Mouse (Mus musculus) ovary, postnatal 14 days (tissue): ENCODE measurements around the gene Glrx3.
"Not testable (repeated sequence)": the region's sequence is repeated elsewhere in the genome, so short reads cannot be mapped to it uniquely, and the experiment has no call there.

Experiments
- DNase-seq: peaks from one replicate; pipeline ENCODE4 v3.0.0; 2022; ENCODE audit warnings: low spot score

The Glrx3 gene

GRCm38 (mm10) chr7:137437440-137438178 is at the start of gene Glrx3:
Glrx3 (plus strand) TSS chr7:137437614.
- DNase-seq: peak; percentile 90

GRCm38 (mm10) chr7:137387863-137388262 is 49.6 kb upstream of the Glrx3 start:
- no peak for DNase-seq

GRCm38 (mm10) chr7:137395421-137395820 is 42.0 kb upstream of the Glrx3 start:
- DNase-seq: no peak

- no peak for DNase-seq
These were observed 40.0 kb upstream of the Glrx3 start for GRCm38 (mm10) chr7:137397361-137397910.

GRCm38 (mm10) chr7:137398973-137399372 is 38.4 kb upstream of the Glrx3 start:
- no peak for DNase-seq

GRCm38 (mm10) chr7:137404146-137404545 is 33.3 kb upstream of the Glrx3 start:
- no peak for DNase-seq

GRCm38 (mm10) chr7:137407428-137408058 is 29.9 kb upstream of the Glrx3 start:
- no peak for DNase-seq

- peak; percentile 95 for DNase-seq
These were observed 26.8 kb upstream of the Glrx3 start, which contains the start of gene 9430038I01Rik for GRCm38 (mm10) chr7:137410337-137411197. 9430038I01Rik (minus strand) TSS chr7:137410762.

GRCm38 (mm10) chr7:137414710-137415109 is 22.7 kb upstream of the Glrx3 start:
- no peak for DNase-seq

- no peak for DNase-seq
These were observed 16.9 kb upstream of the Glrx3 start for GRCm38 (mm10) chr7:137420550-137420949.

- DNase-seq: no peak
These were observed 16.2 kb upstream of the Glrx3 start for GRCm38 (mm10) chr7:137421236-137421635.

- no peak for DNase-seq
These were observed 10.7 kb upstream of the Glrx3 start for GRCm38 (mm10) chr7:137426693-137427092.

GRCm38 (mm10) chr7:137431769-137432603 is 5.4 kb upstream of the Glrx3 start:
- no peak for DNase-seq

- DNase-seq: no peak
These were observed 513 bp upstream of the Glrx3 start for GRCm38 (mm10) chr7:137436901-137437300.

- no peak for DNase-seq
These were observed 751 bp downstream of the Glrx3 start for GRCm38 (mm10) chr7:137438179-137438550.

GRCm38 (mm10) chr7:137438962-137439361 is 1.5 kb downstream of the Glrx3 start:
- not testable (repeated sequence) for DNase-seq

- no peak for DNase-seq
These were observed 5.5 kb downstream of the Glrx3 start for GRCm38 (mm10) chr7:137442951-137443350.

- no peak for DNase-seq
These were observed 7.9 kb downstream of the Glrx3 start for GRCm38 (mm10) chr7:137445321-137445720.

- no peak for DNase-seq
These were observed 24.0 kb downstream of the Glrx3 start for GRCm38 (mm10) chr7:137461396-137461795.

GRCm38 (mm10) chr7:137468174-137468573 is 30.8 kb downstream of the Glrx3 start:
- peak; percentile 24 for DNase-seq

- no peak for DNase-seq
These were observed 34.2 kb downstream of the Glrx3 start for GRCm38 (mm10) chr7:137471431-137472120.
